Mouse (Mus musculus) heart, embryonic 15.5 days (tissue): ENCODE measurements at regions not wholly inside any gene's neighbourhood (a gene's known extent, or its start where the extent isn't known, plus 50 kb on each side); places are given as distances from the start of the nearest gene placed in this dataset.
"Not testable (repeated sequence)": the region's sequence is repeated elsewhere in the genome, so short reads cannot be mapped to it uniquely, and the experiment has no call there.

Source experiments
- ATAC-seq: fragments of 200-750 bp; cut with Nextera tagmentation; replicated peaks from 2 replicates; pipeline ENCODE4 v1.8.0; 2017; ENCODE audit warnings: low read depth, moderate TSS enrichment; ENCODE audit not compliant: insufficient number of reproducible peaks, insufficient read depth, low FRiP score
- H3K27ac ChIP-seq: fragments of 300-500 bp; sonication (generic); 2 replicates; pipeline ENCODE4 v1.5.1; 2015; ENCODE audit warnings: mild to moderate bottlenecking, inconsistent platforms
- H3K27me3 ChIP-seq: fragments of 300-500 bp; sonication (generic); 2 replicates; pipeline ENCODE4 v1.6.1; 2015; ENCODE audit warnings: inconsistent platforms
- H3K36me3 ChIP-seq: fragments of 300-500 bp; sonication (generic); 2 replicates; pipeline ENCODE4 v1.6.1; 2015; ENCODE audit warnings: mild to moderate bottlenecking, inconsistent platforms
- H3K4me1 ChIP-seq: fragments of 300-500 bp; sonication (generic); replicated peaks from 2 replicates; pipeline ENCODE4 v1.6.1; 2015; ENCODE audit warnings: inconsistent platforms
- H3K4me2 ChIP-seq: fragments of 300-500 bp; sonication (generic); 2 replicates; pipeline ENCODE4 v1.6.1; 2015; ENCODE audit warnings: inconsistent platforms, mild to moderate bottlenecking, moderate library complexity
- H3K4me3 ChIP-seq: fragments of 300-500 bp; sonication (generic); 2 replicates; pipeline ENCODE4 v1.5.1; 2015; ENCODE audit warnings: mild to moderate bottlenecking, inconsistent platforms
- H3K9ac ChIP-seq: fragments of 300-500 bp; sonication (generic); 2 replicates; pipeline ENCODE4 v1.6.1; 2015; ENCODE audit warnings: mild to moderate bottlenecking, inconsistent platforms
- H3K9me3 ChIP-seq: fragments of 300-500 bp; sonication (generic); replicated peaks from 2 replicates; pipeline ENCODE4 v1.6.1; 2016; ENCODE audit warnings: inconsistent platforms
- WGBS: fragments of 180-500 bp; shearing (Covaris S2); methylation state at CpG from one replicate; pipeline ENCODE4 v1.1.7; 2015; ENCODE audit warnings: mixed read lengths; 5-methylcytosine and 5-hydroxymethylcytosine counted together

DNA sequence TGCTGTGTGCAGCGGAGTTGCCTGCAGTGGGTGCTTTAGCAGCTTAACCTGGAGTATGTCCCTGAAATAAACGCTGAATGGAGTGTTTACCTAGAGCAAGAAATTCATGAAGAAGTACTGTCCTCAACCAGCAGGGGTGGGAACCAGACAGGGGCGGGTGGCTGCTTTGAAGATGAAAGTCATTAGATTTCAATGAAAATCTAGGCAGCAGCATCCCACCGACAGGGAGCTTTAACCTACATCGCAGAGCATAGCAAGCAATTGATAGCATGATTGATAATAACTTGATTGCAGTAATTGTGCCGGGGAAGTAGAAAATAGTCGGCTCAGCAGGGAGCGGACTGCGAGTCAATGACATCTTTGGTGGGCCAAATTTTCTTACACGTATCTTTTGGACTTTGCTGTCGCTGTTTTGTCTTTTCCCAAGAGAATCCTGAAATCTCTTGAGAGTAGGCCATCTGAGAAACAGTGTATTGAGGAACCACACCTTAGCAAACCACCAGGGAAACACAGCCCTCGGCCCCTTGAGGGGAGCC lies 139.0 kb downstream of the Cyld start:
- Histone ChIP-seq H3K4me2 (no peak overlapping the region), H3K27me3 (peaks cover 4% of the 10 kb centered on the region; the same call in 1 of the 2 replicates), H3K4me1 (no peaks in the 10 kb centered on the region), H3K27ac (no peak overlapping the region), H3K9me3 (no peaks in the 10 kb centered on the region), H3K4me3 (no peak overlapping the region), H3K36me3 (no peaks in the 10 kb centered on the region), H3K9ac (no peak overlapping the region)
- WGBS = 69% methylated on average over 12 of the region's 12 CpGs
- ATAC-seq = no peak

DNA sequence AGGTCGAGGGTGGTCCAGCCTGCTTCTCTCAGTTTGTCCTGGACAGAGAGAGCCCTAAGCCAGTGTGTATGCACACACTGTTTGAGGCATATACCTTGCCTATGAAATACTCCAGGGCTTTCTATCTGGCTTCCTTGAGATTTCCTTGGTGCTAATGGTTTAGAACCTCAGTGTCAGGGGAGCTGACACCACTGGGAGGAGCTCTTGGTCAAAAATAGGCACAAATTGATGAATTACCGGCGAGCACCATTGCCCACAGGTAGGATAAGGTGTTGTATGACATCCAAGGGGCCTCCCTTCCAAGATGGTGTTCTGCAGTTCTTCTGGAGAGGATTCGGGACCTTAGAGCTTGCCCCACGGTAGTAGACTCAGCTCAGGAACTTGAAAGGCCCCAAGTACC lies 129.0 kb downstream of the Cyld start:
- Histone ChIP-seq H3K9me3 (no peaks in the 10 kb centered on the region), H3K9ac (no peak overlapping the region), H3K4me2 (no peak overlapping the region), H3K27ac (no peak overlapping the region), H3K27me3 (no peaks in the 10 kb centered on the region; the same call in 1 of the 2 replicates), H3K4me3 (no peak overlapping the region), H3K4me1 (no peaks in the 10 kb centered on the region), H3K36me3 (no peaks in the 10 kb centered on the region)
- no peak for ATAC-seq
- 48% methylated on average over 5 of the region's 5 CpGs for WGBS

DNA sequence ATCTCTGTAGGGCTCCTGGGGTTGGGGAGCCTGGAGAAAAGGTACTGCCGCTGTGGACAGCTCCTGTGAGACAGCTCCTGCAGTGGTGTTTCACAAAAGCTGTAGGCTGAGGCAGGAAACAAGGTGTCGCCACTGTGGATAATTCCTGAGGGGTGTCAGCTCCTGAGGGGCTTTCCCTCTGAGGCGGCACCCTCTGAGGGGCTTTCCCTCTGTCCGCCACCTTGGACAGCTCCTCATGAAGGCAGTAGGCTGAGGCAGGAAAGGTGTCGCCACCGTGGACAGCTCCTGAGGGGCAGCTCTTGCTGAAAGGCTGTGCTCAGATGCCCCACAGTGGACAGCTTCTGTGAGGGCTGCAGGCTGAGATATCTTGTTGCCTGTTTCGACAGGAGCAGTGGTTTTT lies 127.1 kb downstream of the Cyld start:
- H3K4me1 ChIP-seq = no peaks in the 10 kb centered on the region
- H3K4me3 ChIP-seq = no peak overlapping the region
- WGBS = 74% methylated on average over 7 of the region's 7 CpGs
- H3K4me2 ChIP-seq = no peak overlapping the region
- H3K9ac ChIP-seq = no peak overlapping the region
- no peaks in the 10 kb centered on the region; the same call in 1 of the 2 replicates for H3K27me3 ChIP-seq
- H3K36me3 ChIP-seq = no peaks in the 10 kb centered on the region
- no peak overlapping the region for H3K27ac ChIP-seq
- no peak for ATAC-seq
- no peaks in the 10 kb centered on the region for H3K9me3 ChIP-seq

DNA sequence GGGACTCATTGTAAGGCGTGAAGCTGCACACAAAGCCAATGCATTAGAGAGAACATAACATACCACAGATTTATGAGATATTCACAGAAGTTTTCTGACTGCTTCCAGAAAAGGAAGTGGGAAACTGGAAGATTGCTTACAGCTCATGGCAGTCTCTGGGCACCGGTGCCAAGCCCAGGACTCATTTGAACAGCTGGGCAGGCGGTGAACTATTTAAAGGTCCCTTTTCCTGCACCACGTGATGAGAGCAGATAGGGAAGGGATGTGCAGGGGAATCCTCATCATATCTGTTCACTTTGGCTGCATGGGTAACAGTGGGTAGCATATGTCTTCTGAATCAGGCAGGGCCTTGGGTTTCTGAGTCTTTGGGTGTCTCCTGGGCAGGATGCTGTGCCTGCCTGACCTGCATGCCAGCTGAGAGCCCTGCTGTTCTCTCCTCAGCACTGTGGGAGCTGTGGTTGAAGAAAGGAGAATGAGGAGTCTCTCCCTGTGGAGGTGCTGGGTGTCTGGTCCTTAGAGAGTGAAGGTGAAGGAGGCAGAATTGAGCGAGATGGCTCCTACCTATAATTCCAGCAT lies 123.5 kb downstream of the Cyld start:
- no peak overlapping the region for H3K4me2 ChIP-seq
- no peaks in the 10 kb centered on the region for H3K9me3 ChIP-seq
- no peak for ATAC-seq
- 74% methylated on average over 5 of the region's 5 CpGs for WGBS
- H3K27ac ChIP-seq = no peak overlapping the region
- H3K4me1 ChIP-seq = no peaks in the 10 kb centered on the region
- no peaks in the 10 kb centered on the region for H3K36me3 ChIP-seq
- no peak overlapping the region for H3K9ac ChIP-seq
- peaks cover 14% of the 10 kb centered on the region; the same call in 1 of the 2 replicates for H3K27me3 ChIP-seq
- H3K4me3 ChIP-seq = no peak overlapping the region

DNA sequence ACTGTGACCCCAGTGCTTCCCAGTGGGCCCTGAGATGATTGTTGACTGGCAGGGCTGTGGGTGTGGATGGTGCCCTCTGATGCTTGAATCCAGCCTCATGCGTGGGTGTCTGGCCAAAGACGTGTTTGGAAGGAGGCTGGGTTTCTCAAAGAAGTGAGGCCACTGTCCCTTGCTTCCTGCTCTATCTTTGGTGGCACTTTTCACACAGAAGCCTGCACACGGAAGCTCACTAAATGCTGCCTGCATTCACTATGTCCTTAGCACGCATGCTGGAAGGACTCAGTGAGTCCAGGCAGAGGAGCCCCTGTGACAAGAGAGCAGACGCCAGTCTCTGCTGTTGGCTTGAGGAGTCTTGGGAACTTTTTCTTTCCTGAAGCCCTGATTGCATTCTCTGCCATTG lies 119.6 kb downstream of the Cyld start:
- H3K4me1 ChIP-seq = no peaks in the 10 kb centered on the region
- H3K9ac ChIP-seq = no peak overlapping the region
- H3K9me3 ChIP-seq = no peaks in the 10 kb centered on the region
- no peak for ATAC-seq
- no peak overlapping the region for H3K4me2 ChIP-seq
- no peak overlapping the region for H3K27ac ChIP-seq
- WGBS = 62% methylated on average over 5 of the region's 5 CpGs
- H3K4me3 ChIP-seq = no peak overlapping the region
- H3K27me3 ChIP-seq = peaks cover 39% of the 10 kb centered on the region
- H3K36me3 ChIP-seq = no peaks in the 10 kb centered on the region

DNA sequence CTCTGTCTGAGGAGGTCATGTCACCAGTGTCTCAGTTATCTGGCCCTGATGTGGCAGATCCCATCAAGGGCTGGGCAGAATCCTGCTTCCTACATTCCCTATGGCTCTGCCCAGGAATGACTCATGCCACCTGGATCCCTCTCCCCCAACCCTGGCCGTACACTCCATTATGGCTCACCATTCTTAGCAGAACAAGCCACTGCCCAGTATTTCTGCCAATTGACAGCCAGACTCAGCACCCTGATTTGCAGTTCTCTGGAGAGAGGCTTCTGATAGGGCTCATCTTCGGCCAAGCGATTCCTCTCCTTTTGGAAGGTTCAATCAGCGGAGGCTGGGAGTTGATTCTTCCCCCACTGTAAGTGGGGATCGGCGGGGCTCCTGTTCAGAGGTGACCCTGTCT lies 117.4 kb downstream of the Cyld start:
- H3K4me1 ChIP-seq = no peaks in the 10 kb centered on the region
- 85% methylated on average over 6 of the region's 6 CpGs for WGBS
- no peak overlapping the region for H3K4me2 ChIP-seq
- no peaks in the 10 kb centered on the region for H3K36me3 ChIP-seq
- H3K27ac ChIP-seq = no peak overlapping the region
- H3K9ac ChIP-seq = no peak overlapping the region
- no peak for ATAC-seq
- H3K27me3 ChIP-seq = peaks cover 39% of the 10 kb centered on the region
- no peaks in the 10 kb centered on the region for H3K9me3 ChIP-seq
- H3K4me3 ChIP-seq = no peak overlapping the region

DNA sequence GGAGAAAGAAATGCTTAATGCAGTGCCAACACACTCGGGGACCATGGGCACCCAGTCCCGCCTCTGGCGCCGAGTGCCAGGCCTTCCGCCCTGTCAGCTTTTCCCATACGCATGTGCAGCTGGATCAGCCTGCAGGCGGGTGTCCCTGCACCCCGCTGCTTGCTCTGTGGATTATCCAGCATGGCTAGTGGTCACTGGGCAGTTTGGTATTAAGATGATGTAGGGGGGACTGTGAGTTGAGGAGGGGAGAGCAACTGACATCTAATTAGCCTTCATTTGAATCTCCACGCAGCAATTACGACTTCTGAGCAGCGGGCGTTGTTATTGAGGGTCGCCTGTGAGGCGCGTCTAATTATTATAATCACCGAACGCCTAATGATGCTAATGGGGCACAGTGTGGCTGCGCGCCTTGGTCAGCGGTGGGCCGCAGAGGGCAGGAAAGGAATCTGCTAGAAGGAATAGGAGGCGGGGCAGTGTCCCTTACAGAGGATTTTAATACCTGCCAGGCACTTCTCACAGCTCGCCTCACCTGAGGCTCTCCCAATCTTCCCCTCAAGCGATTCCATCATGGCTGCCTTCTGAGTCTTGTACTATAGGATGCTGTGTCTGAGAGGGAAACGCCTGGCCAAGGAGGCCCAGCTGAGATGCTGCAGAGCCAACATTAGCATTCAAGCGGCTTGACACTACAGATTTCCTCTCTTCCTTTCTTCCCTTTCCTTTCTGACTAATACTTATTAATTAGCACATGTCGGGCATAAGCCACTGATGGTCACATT lies 116.3 kb downstream of the Cyld start:
- no peak for ATAC-seq

DNA sequence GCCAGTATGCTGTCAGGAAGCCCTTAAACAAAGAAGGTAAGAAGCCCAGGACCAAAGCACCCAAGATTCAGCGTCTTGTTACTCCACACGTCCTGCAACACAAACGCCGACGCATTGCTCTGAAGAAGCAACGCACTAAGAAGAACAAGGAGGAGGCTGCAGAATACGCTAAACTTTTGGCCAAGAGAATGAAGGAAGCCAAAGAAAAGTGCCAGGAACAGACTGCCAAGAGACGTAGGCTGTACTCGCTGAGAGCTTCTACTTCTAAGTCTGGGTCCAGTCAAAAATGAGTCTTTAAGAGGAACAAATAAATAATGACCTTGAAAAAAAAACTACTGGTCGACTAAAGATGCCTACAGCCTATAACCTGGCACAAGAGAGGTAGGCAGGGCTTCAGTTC lies 110.0 kb downstream of the Cyld start:
- not testable (repeated sequence) for H3K9me3 ChIP-seq, H3K36me3 ChIP-seq, H3K9ac ChIP-seq, H3K27me3 ChIP-seq, H3K27ac ChIP-seq, H3K4me1 ChIP-seq, H3K4me3 ChIP-seq, H3K4me2 ChIP-seq, ATAC-seq
- 84% methylated on average over 10 of the region's 10 CpGs for WGBS

More for the DNA sequence above, 116.3 kb downstream of the Cyld start:
- Histone ChIP-seq H3K4me3 (no peak overlapping the region), H3K9me3 (no peaks in the 10 kb centered on the region), H3K27me3 (peaks cover 39% of the 10 kb centered on the region), H3K27ac (no peak overlapping the region), H3K4me2 (no peak overlapping the region), H3K36me3 (no peaks in the 10 kb centered on the region), H3K4me1 (no peaks in the 10 kb centered on the region), H3K9ac (no peak overlapping the region)
- 77% methylated on average over 27 of the region's 27 CpGs for WGBS
